ENCODE assay signal across 23 mouse cellular contexts in genomic region chr2:108289696-108290430, GRCm38 (mm10).
DNase-seq lines count a peak whose midpoint lies in the region; TF ChIP-seq lines count a peak whose summit lies in the region.
"Had no signal": no experiment of that assay in that cellular context is flagged by ENCODE, and none has a peak within 500 bp of the region (broad histone marks: within the 10 kb centered on the region; RNA-seq: fewer than 3 reads in every experiment).

No protein-coding gene starts in this region.

- intact Hi-C loops in left cerebral cortex, adult 2 months (cut with DNase I): loop anchor here (5.0 to 10.0 kb wide), 4 partner anchors 258 to 1325 kb away; no protein-coding TSS in a partner anchor

- no peak for TF ChIP-seq CTCF in left cerebral cortex, adult 2 months (IDR thresholded peaks at IDR 0.05)

- H3K27ac ChIP-seq in left cerebral cortex, adult 2 months: peak overlapping the region; percentile 72; the same call in 1 of the 2 replicates
- H3K27ac ChIP-seq: embryonic facial prominence, embryonic 13.5 days; forebrain, embryonic 15.5 days; heart, embryonic 13.5 days; hindbrain, embryonic 14.5 days; kidney, postnatal 0 days; layer of hippocampus, adult 2 months; liver, embryonic 14.5 days; lung, embryonic 15.5 days; macrophage; midbrain, embryonic 10.5 days had no signal

- peak; percentile 16 for DNase-seq in layer of hippocampus, adult 11-12 months (ENCODE audit: low spot score)
- DNase-seq in layer of hippocampus, postnatal 14 days (ENCODE audit: low spot score in 2 of 2): no peak
- peak; percentile 88 for DNase-seq in brain, adult 2 months (ENCODE audit: low read depth, low spot score)
- peak in 1 of 2 experiments; percentile 35 for DNase-seq in left cerebral cortex, adult 2 months (ENCODE audit: extremely low spot score in 1 of 2, low spot score in 2 of 2)
- DNase-seq in right cerebral cortex, postnatal 10 days (ENCODE audit: low spot score in 2 of 2): peak; percentile 35 to 57
- no peak for DNase-seq in cerebellum, adult 11 months
- no peak for DNase-seq in cerebellum, adult 18-20 months
- DNase-seq in yolk sac, embryonic 10.5 days (ENCODE audit: low spot score): no peak
- DNase-seq: adrenal gland, postnatal 36 days; cerebellum, postnatal 10 days; gastrocnemius, postnatal 14 days; heart, adult 18-20 months; heart, postnatal 36 days had no signal

- H3K4me3 ChIP-seq in left cerebral cortex, adult 2 months: no peak overlapping the region
- H3K4me3 ChIP-seq: embryonic facial prominence, embryonic 13.5 days; forebrain, embryonic 15.5 days; heart, embryonic 13.5 days; layer of hippocampus, adult 2 months; lung, embryonic 15.5 days; midbrain, embryonic 10.5 days had no signal

Comparison
In these comparisons a context has a peak if more than half of its experiments do, and no peak if none do; other contexts are left out.
1. DNase-seq: peak in layer of hippocampus, adult 11-12 months (single experiment), brain, adult 2 months (single experiment) and right cerebral cortex, postnatal 10 days (2 of 2); none in layer of hippocampus, postnatal 14 days (0 of 2), cerebellum, adult 11 months (single experiment), cerebellum, adult 18-20 months (0 of 2) and yolk sac, embryonic 10.5 days (single experiment).